Mouse (Mus musculus) kidney, postnatal 0 days (tissue): Measurements from ENCODE around the gene Insc. TPM values are rescaled to one million over a fixed set of nuclear protein-coding genes. Genes with fewer than 3 reads are reported as not detected.

ENCODE experiments used
- ATAC-seq: fragments of 200-750 bp; cut with Nextera tagmentation; replicated peaks from 2 replicates; pipeline ENCODE4 v1.8.0; 2017; ENCODE audit warnings: low read depth, moderate number of reproducible peaks, moderate TSS enrichment, moderate library complexity; ENCODE audit not compliant: low FRiP score
- DNase-seq: peaks from one replicate; pipeline ENCODE4 v3.0.0-alpha.2; 2016; ENCODE audit warnings: low spot score
- H3K27ac ChIP-seq: fragments of 300-500 bp; sonication (generic); 2 replicates; pipeline ENCODE4 v1.5.1; 2014; ENCODE audit warnings: mild to moderate bottlenecking
- H3K27me3 ChIP-seq: fragments of 300-500 bp; sonication (generic); 2 replicates; pipeline ENCODE4 v1.6.1; 2014; ENCODE audit warnings: low read length, mixed read lengths; ENCODE audit not compliant: insufficient read depth
- H3K36me3 ChIP-seq: fragments of 300-500 bp; sonication (generic); 2 replicates; pipeline ENCODE4 v1.6.1; 2014; ENCODE audit warnings: low read length, mixed read lengths; ENCODE audit not compliant: insufficient read depth
- H3K4me1 ChIP-seq: fragments of 300-500 bp; sonication (generic); replicated peaks from 2 replicates; pipeline ENCODE4 v1.6.1; 2014; ENCODE audit warnings: antibody characterized with exemption, low read length, mixed read lengths; ENCODE audit not compliant: insufficient read depth
- H3K4me2 ChIP-seq: fragments of 300-500 bp; sonication (generic); 2 replicates; pipeline ENCODE4 v1.6.1; 2014; ENCODE audit warnings: mild to moderate bottlenecking, low read length, moderate library complexity, mixed read lengths
- H3K4me3 ChIP-seq: fragments of 300-500 bp; sonication (generic); replicated peaks from 2 replicates; pipeline ENCODE4 v1.5.1; 2014; ENCODE audit warnings: low read depth, low read length
- H3K9ac ChIP-seq: fragments of 300-500 bp; sonication (generic); 2 replicates; pipeline ENCODE4 v1.6.1; 2014; ENCODE audit warnings: low read depth, low read length
- H3K9me3 ChIP-seq: fragments of 300-500 bp; sonication (generic); replicated peaks from 2 replicates; pipeline ENCODE4 v1.6.1; 2016; ENCODE audit warnings: low read length, inconsistent platforms, mixed read lengths
- CTCF ChIP-seq: IDR thresholded peaks from 2 replicates; pipeline ENCODE4 v1.5.1; 2016; ENCODE audit warnings: antibody characterized with exemption, low read depth, mild to moderate bottlenecking, moderate library complexity
- WGBS: fragments of 180-500 bp; shearing (Covaris S2); extraction: QIAGEN DNeasy Blood & Tissue Kit; methylation state at CpG from one replicate; pipeline ENCODE4 v1.1.7; 2014; 5-methylcytosine and 5-hydroxymethylcytosine counted together
- polyA plus RNA-seq: library from polyadenylated mRNA; unstranded; fragments of >200 nt; fragmentation: Nextera tagmentation; extraction: Ambion mirVana; gene quantifications from 2 replicates; pipeline ENCODE4 v1.2.1, GENCODE M21; 2015

Insc gene
- polyA plus RNA-seq, 1 experiment from 2014 or later = 3.5 TPM

GRCm38 (mm10) chr7:114754196-114754595 lies 10.7 kb downstream of the Insc start:
- no peak for DNase-seq
- H3K4me3 ChIP-seq = no peak overlapping the region
- 38% methylated on average over 1 of the region's 1 CpGs for WGBS

DNA sequence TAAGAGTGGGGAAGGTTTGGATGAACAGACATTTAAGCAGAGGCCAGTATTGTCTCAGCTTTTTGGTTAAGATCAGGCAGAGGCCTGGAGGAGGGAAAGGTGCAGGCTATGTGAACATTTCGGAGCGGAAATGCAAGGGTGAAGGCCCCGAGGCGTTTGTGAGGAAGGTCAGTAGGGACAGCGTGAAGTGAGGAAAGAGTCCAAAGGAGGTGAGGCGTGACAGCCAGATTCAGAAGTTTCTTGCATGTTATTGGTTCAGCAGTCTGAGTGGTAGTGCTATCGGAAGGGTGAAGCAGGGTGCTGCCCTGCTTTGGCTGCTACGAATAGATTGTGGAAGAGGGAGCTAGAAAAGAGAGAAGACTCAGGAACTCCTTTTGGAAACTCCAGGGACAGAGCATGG lies 11.1 kb downstream of the Insc start:
- no peak for TF ChIP-seq CTCF
- DNase-seq (no peak), ATAC-seq (no peak)
- no peaks in the 10 kb centered on the region for H3K9me3 ChIP-seq
- no peaks in the 10 kb centered on the region for H3K4me1 ChIP-seq
- no peaks in the 10 kb centered on the region for H3K36me3 ChIP-seq
- no peak overlapping the region for H3K27ac ChIP-seq
- no peak overlapping the region for H3K9ac ChIP-seq
- no peaks in the 10 kb centered on the region for H3K27me3 ChIP-seq
- no peak overlapping the region for H3K4me3 ChIP-seq
- WGBS = 60% methylated on average over 8 of the region's 8 CpGs
- H3K4me2 ChIP-seq = no peak overlapping the region

More at GRCm38 (mm10) chr7:114754196-114754595, 10.7 kb downstream of the Insc start:
- no peak overlapping the region for H3K9ac ChIP-seq
- no peaks in the 10 kb centered on the region for H3K9me3 ChIP-seq
- no peak overlapping the region for H3K4me2 ChIP-seq
- no peak for TF ChIP-seq CTCF
- no peaks in the 10 kb centered on the region for H3K27me3 ChIP-seq
- no peak overlapping the region for H3K27ac ChIP-seq
- no peaks in the 10 kb centered on the region for H3K36me3 ChIP-seq
- no peaks in the 10 kb centered on the region for H3K4me1 ChIP-seq
- ATAC-seq = no peak

GRCm38 (mm10) chr7:114762660-114763059 lies 19.2 kb downstream of the Insc start:
- no peak overlapping the region for H3K4me2 ChIP-seq
- H3K36me3 ChIP-seq = no peaks in the 10 kb centered on the region
- no peaks in the 10 kb centered on the region for H3K9me3 ChIP-seq
- peak; percentile 19 for DNase-seq
- H3K27ac ChIP-seq = no peak overlapping the region
- H3K4me3 ChIP-seq = no peak overlapping the region
- TF ChIP-seq CTCF = no peak
- no peaks in the 10 kb centered on the region for H3K4me1 ChIP-seq
- no peak overlapping the region for H3K9ac ChIP-seq
- ATAC-seq = no peak
- 44% methylated on average over 2 of the region's 2 CpGs for WGBS
- H3K27me3 ChIP-seq = no peaks in the 10 kb centered on the region

DNA sequence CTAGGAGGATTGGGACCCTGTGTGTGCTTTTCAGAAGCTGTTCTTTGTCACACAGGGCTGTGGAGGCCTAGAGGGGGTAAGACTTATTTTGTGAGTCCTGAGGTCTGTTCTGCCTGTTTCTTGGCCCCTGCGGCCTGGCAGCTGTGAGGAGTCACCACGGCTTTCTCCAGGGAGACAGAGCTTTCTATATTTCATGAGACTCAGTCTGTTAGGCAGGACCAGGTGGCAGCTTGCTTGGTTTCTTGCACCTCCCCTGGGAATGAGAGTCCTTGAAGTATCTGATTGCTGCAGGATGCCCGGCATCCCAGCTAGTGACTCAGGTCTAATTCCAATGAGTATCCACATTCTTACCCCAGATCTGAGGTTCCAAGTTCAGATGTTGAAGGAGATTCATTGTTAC lies 21.8 kb downstream of the Insc start:
- ATAC-seq (no peak), DNase-seq (no peak)
- Histone ChIP-seq H3K27me3 (no peaks in the 10 kb centered on the region), H3K36me3 (no peaks in the 10 kb centered on the region), H3K9me3 (no peaks in the 10 kb centered on the region), H3K4me1 (no peaks in the 10 kb centered on the region), H3K9ac (no peak overlapping the region), H3K4me3 (no peak overlapping the region), H3K27ac (no peak overlapping the region), H3K4me2 (no peak overlapping the region)
- 73% methylated on average over 3 of the region's 3 CpGs for WGBS
- TF ChIP-seq CTCF = no peak

- no peak for TF ChIP-seq CTCF
- Histone ChIP-seq H3K9ac (no peak overlapping the region), H3K4me3 (no peak overlapping the region), H3K9me3 (no peaks in the 10 kb centered on the region), H3K36me3 (no peaks in the 10 kb centered on the region), H3K27me3 (no peaks in the 10 kb centered on the region), H3K27ac (no peak overlapping the region), H3K4me1 (no peaks in the 10 kb centered on the region), H3K4me2 (no peak overlapping the region)
- DNase-seq (no peak), ATAC-seq (no peak)
- WGBS = 80% methylated on average over 3 of the region's 3 CpGs
These were observed 23.0 kb downstream of the Insc start for GRCm38 (mm10) chr7:114766523-114766922.

- H3K36me3 ChIP-seq = no peaks in the 10 kb centered on the region
- H3K9me3 ChIP-seq = no peaks in the 10 kb centered on the region
- H3K4me3 ChIP-seq = no peak overlapping the region
- H3K27me3 ChIP-seq = no peaks in the 10 kb centered on the region
- WGBS = 87% methylated on average over 5 of the region's 5 CpGs
- ATAC-seq = no peak
- no peak overlapping the region for H3K27ac ChIP-seq
- no peak overlapping the region for H3K9ac ChIP-seq
- no peak for TF ChIP-seq CTCF
- H3K4me1 ChIP-seq = no peaks in the 10 kb centered on the region
- H3K4me2 ChIP-seq = no peak overlapping the region
- no peak for DNase-seq
These were observed 25.0 kb downstream of the Insc start for GRCm38 (mm10) chr7:114768516-114768915.

- Histone ChIP-seq H3K27me3 (no peaks in the 10 kb centered on the region), H3K4me2 (no peak overlapping the region), H3K27ac (no peak overlapping the region), H3K4me3 (no peak overlapping the region), H3K4me1 (no peaks in the 10 kb centered on the region), H3K9ac (no peak overlapping the region), H3K9me3 (no peaks in the 10 kb centered on the region), H3K36me3 (no peaks in the 10 kb centered on the region)
- 80% methylated on average over 4 of the region's 4 CpGs for WGBS
- ATAC-seq = no peak
- no peak for DNase-seq
- no peak for TF ChIP-seq CTCF
These were observed 25.5 kb downstream of the Insc start for GRCm38 (mm10) chr7:114769041-114769440.
